Mouse (Mus musculus) MEL (cell line): ENCODE measurements at regions not wholly inside any gene's neighbourhood (a gene's known extent, or its start where the extent isn't known, plus 50 kb on each side); places are given as distances from the start of the nearest gene placed in this dataset.

ENCODE experiments used
- DNase-seq: peaks from one replicate; pipeline ENCODE4 v3.0.0; 2011; ENCODE audit warnings: low read depth, low spot score
- H3K27ac ChIP-seq: 2 replicates; pipeline ENCODE4 v1.5.1; 2012; ENCODE audit warnings: low read depth, mild to moderate bottlenecking, control low read depth, low read length, moderate library complexity; ENCODE audit not compliant: control insufficient read depth
- H3K27me3 ChIP-seq, 2 experiments: fragments of 150-350 bp in 1 of 2; sonication (generic) in 1 of 2; 2 replicates each; pipeline ENCODE4 v1.6.1; 2012; ENCODE audit warnings: low read length in 2 of 2, mild to moderate bottlenecking in 2 of 2, improper control_type of control experiment in 1 of 2, moderate library complexity in 1 of 2; ENCODE audit not compliant: insufficient read depth in 2 of 2, control insufficient read depth in 1 of 2
- H3K36me3 ChIP-seq, 2 experiments: 2 replicates each; pipeline ENCODE4 v1.6.1; 2012 to 2014; ENCODE audit warnings: low read length in 2 of 2, improper control_type of control experiment in 1 of 2, inconsistent platforms in 1 of 2, mild to moderate bottlenecking in 1 of 2; ENCODE audit not compliant: insufficient read depth in 2 of 2, control insufficient read depth in 1 of 2
- H3K4me1 ChIP-seq, 2 experiments: fragments of 150-350 bp in 1 of 2; sonication (generic) in 1 of 2; 2 replicates each; pipeline ENCODE4 v1.6.1; 2012; ENCODE audit warnings: low read length in 2 of 2, improper control_type of control experiment in 1 of 2, mild to moderate bottlenecking in 1 of 2; ENCODE audit not compliant: insufficient read depth in 2 of 2, control insufficient read depth in 1 of 2
- H3K4me3 ChIP-seq, 2 experiments: fragments of 150-350 bp in 1 of 2; sonication (generic) in 1 of 2; 2 replicates each; pipeline ENCODE4 v1.5.1; 2012; ENCODE audit warnings: low read depth in 2 of 2, low read length in 2 of 2, mild to moderate bottlenecking in 2 of 2, moderate library complexity in 2 of 2, control low read depth in 1 of 2, improper control_type of control experiment in 1 of 2; ENCODE audit not compliant: control insufficient read depth in 1 of 2, insufficient read depth in 1 of 2
- H3K79me2 ChIP-seq: 2 replicates; pipeline ENCODE4 v1.6.1; 2012; ENCODE audit warnings: mild to moderate bottlenecking, low read length, moderate library complexity; ENCODE audit not compliant: control insufficient read depth, poor library complexity, insufficient read depth
- H3K9ac ChIP-seq: 2 replicates; pipeline ENCODE4 v1.6.1; 2012; ENCODE audit warnings: low read depth, mild to moderate bottlenecking, control low read depth, low read length, moderate library complexity; ENCODE audit not compliant: control insufficient read depth, poor library complexity, severe bottlenecking
- H3K9me3 ChIP-seq: fragments of 150-350 bp; sonication (generic); replicated peaks from 2 replicates; pipeline ENCODE4 v1.6.1; 2012; ENCODE audit warnings: mild to moderate bottlenecking, low read length, improper control_type of control experiment, moderate library complexity; ENCODE audit not compliant: insufficient read depth
- BHLHE40 ChIP-seq: IDR thresholded peaks from 2 replicates; pipeline ENCODE4 v1.6.1; 2012; ENCODE audit warnings: low read depth, mild to moderate bottlenecking, inconsistent platforms, low read length, improper control_type of control experiment, borderline replicate concordance
- CHD1 ChIP-seq: IDR thresholded peaks from 2 replicates; pipeline ENCODE4 v1.6.1; 2012; ENCODE audit warnings: low read depth, mild to moderate bottlenecking, inconsistent platforms, low read length, improper control_type of control experiment
- CHD2 ChIP-seq: IDR thresholded peaks from 2 replicates; pipeline ENCODE4 v1.6.1; 2011; ENCODE audit warnings: low read length, improper control_type of control experiment
- CTCF ChIP-seq, 3 experiments: IDR thresholded peaks in 2 of 3; conservative IDR thresholded peaks in 1 of 3; 2 replicates each; pipeline ENCODE4 v1.5.1; 2011 to 2012; ENCODE audit warnings: low read length in 3 of 3, low read depth in 2 of 3, mild to moderate bottlenecking in 2 of 3, improper control_type of control experiment in 1 of 3, inconsistent platforms in 1 of 3, mixed read lengths in 1 of 3, moderate library complexity in 1 of 3; ENCODE audit not compliant: control insufficient read depth in 1 of 3, insufficient read depth in 1 of 3, poor library complexity in 1 of 3, severe bottlenecking in 1 of 3
- E2F4 ChIP-seq: IDR thresholded peaks from 2 replicates; pipeline ENCODE4 v1.6.1; 2011; ENCODE audit warnings: low read depth, low read length, improper control_type of control experiment, borderline replicate concordance
- ELF1 ChIP-seq: IDR thresholded peaks from 2 replicates; pipeline ENCODE4 v1.6.1; 2014; ENCODE audit warnings: low read depth, mild to moderate bottlenecking, inconsistent platforms, low read length, improper control_type of control experiment, moderate library complexity
- ETS1 ChIP-seq: IDR thresholded peaks from 2 replicates; pipeline ENCODE4 v1.6.1; 2012; ENCODE audit warnings: low read depth, mild to moderate bottlenecking, inconsistent platforms, low read length, improper control_type of control experiment, moderate library complexity
- GATA1 ChIP-seq: IDR thresholded peaks from 2 replicates; pipeline ENCODE4 v1.6.1; 2011; ENCODE audit warnings: low read depth, low read length, improper control_type of control experiment
- KAT2A ChIP-seq: conservative IDR thresholded peaks from 2 replicates; pipeline ENCODE4 v1.6.1; 2012; ENCODE audit warnings: low read depth, low read length, improper control_type of control experiment, inconsistent platforms
- MAFK ChIP-seq: IDR thresholded peaks from 2 replicates; pipeline ENCODE4 v1.6.1; 2011; ENCODE audit warnings: low read depth, mild to moderate bottlenecking, low read length, improper control_type of control experiment, borderline replicate concordance
- MAX ChIP-seq: IDR thresholded peaks from 2 replicates; pipeline ENCODE4 v1.6.1; 2011; ENCODE audit warnings: low read length, improper control_type of control experiment
- MAZ ChIP-seq: IDR thresholded peaks from 2 replicates; pipeline ENCODE4 v1.6.1; 2012; ENCODE audit warnings: low read depth, mild to moderate bottlenecking, inconsistent platforms, low read length, improper control_type of control experiment
- MXI1 ChIP-seq: IDR thresholded peaks from 2 replicates; pipeline ENCODE4 v1.6.1; 2011; ENCODE audit warnings: mild to moderate bottlenecking, low read depth, low read length, improper control_type of control experiment
- MYB ChIP-seq: IDR thresholded peaks from 2 replicates; pipeline ENCODE4 v1.6.1; 2011; ENCODE audit warnings: mild to moderate bottlenecking, low read depth, low read length, improper control_type of control experiment
- MYC ChIP-seq: IDR thresholded peaks from 2 replicates; pipeline ENCODE4 v1.6.1; 2011; ENCODE audit warnings: low read depth, mild to moderate bottlenecking, low read length, improper control_type of control experiment, moderate library complexity
- NELFE ChIP-seq: IDR thresholded peaks from 2 replicates; pipeline ENCODE4 v1.6.1; 2011; ENCODE audit warnings: low read depth, low read length, improper control_type of control experiment
- NRF1 ChIP-seq: IDR thresholded peaks from 2 replicates; pipeline ENCODE4 v1.6.1; 2014; ENCODE audit warnings: low read depth, mild to moderate bottlenecking, inconsistent platforms, low read length, improper control_type of control experiment, moderate library complexity; ENCODE audit not compliant: poor library complexity, insufficient read depth, severe bottlenecking
- POLR2A ChIP-seq, 2 experiments: IDR thresholded peaks; 2 replicates each; pipeline ENCODE4 v1.6.1; 2011 to 2012; ENCODE audit warnings: low read length in 2 of 2, mild to moderate bottlenecking in 2 of 2, control low read depth in 1 of 2, improper control_type of control experiment in 1 of 2, low read depth in 1 of 2, moderate library complexity in 1 of 2; ENCODE audit not compliant: control insufficient read depth in 1 of 2, insufficient read depth in 1 of 2, poor library complexity in 1 of 2
- RAD21 ChIP-seq: IDR thresholded peaks from 2 replicates; pipeline ENCODE4 v1.6.1; 2011; ENCODE audit warnings: mild to moderate bottlenecking, low read depth, low read length, improper control_type of control experiment
- RCOR1 ChIP-seq: IDR thresholded peaks from 2 replicates; pipeline ENCODE4 v1.6.1; 2012; ENCODE audit warnings: low read depth, mild to moderate bottlenecking, inconsistent platforms, low read length, improper control_type of control experiment
- SMC3 ChIP-seq: IDR thresholded peaks from 2 replicates; pipeline ENCODE4 v1.6.1; 2011; ENCODE audit warnings: low read depth, low read length, improper control_type of control experiment
- TBP ChIP-seq: IDR thresholded peaks from 2 replicates; pipeline ENCODE4 v1.8.0; 2011; ENCODE audit warnings: low read depth, low read length, improper control_type of control experiment
- TCF12 ChIP-seq: IDR thresholded peaks from 2 replicates; pipeline ENCODE4 v1.6.1; 2014; ENCODE audit warnings: low read depth, mild to moderate bottlenecking, inconsistent platforms, low read length, improper control_type of control experiment, moderate library complexity
- UBTF ChIP-seq: IDR thresholded peaks from 2 replicates; pipeline ENCODE4 v1.6.1; 2012; ENCODE audit warnings: low read depth, mild to moderate bottlenecking, inconsistent platforms, low read length, improper control_type of control experiment, moderate library complexity, borderline replicate concordance; ENCODE audit not compliant: insufficient read depth
- USF2 ChIP-seq, 2 experiments: IDR thresholded peaks; 2 replicates each; pipeline ENCODE4 v1.6.1; 2011 to 2012; ENCODE audit warnings: improper control_type of control experiment in 2 of 2, low read length in 2 of 2, borderline replicate concordance in 1 of 2, inconsistent platforms in 1 of 2, low read depth in 1 of 2, mild to moderate bottlenecking in 1 of 2; ENCODE audit not compliant: insufficient read depth in 1 of 2
- ZKSCAN1 ChIP-seq: IDR thresholded peaks from 2 replicates; pipeline ENCODE4 v1.6.1; 2012; ENCODE audit warnings: low read depth, mild to moderate bottlenecking, inconsistent platforms, low read length, improper control_type of control experiment, moderate library complexity
- ZNF384 ChIP-seq: IDR thresholded peaks from 2 replicates; pipeline ENCODE4 v1.6.1; 2012; ENCODE audit warnings: low read depth, mild to moderate bottlenecking, inconsistent platforms, low read length, improper control_type of control experiment

GRCm38 (mm10) chr13:44490935-44491465 lies 238.3 kb upstream of the Jarid2 start:
- no peak for DNase-seq
- no peak for TF ChIP-seq TCF12
- TF ChIP-seq NELFE, result no peak
- TF ChIP-seq ELF1, result no peak
- TF ChIP-seq RAD21, result no peak
- no peak for TF ChIP-seq KAT2A
- TF ChIP-seq POLR2A (IDR thresholded peaks at IDR 0.05; ENCODE audit: control insufficient read depth in 1 of 2, insufficient read depth in 1 of 2, low read depth in 1 of 2, low read length in 2 of 2, poor library complexity in 1 of 2), result no peak
- TF ChIP-seq MXI1, result no peak
- no peak for TF ChIP-seq ZKSCAN1
- TF ChIP-seq NRF1, result no peak
- no peak for TF ChIP-seq MYB
- no peak for TF ChIP-seq MAX
- TF ChIP-seq CHD1, result no peak
- no peak for TF ChIP-seq CTCF (IDR thresholded peaks at IDR 0.05 in 2 of 3, conservative IDR thresholded peaks at IDR 0.05 in 1 of 3; ENCODE audit: control insufficient read depth in 1 of 3, insufficient read depth in 1 of 3, low read depth in 2 of 3, low read length in 3 of 3, poor library complexity in 1 of 3, severe bottlenecking in 1 of 3)
- TF ChIP-seq MYC, result no peak
- no peak for TF ChIP-seq RCOR1
- TF ChIP-seq ETS1, result no peak
- H3K9me3 ChIP-seq, result no peaks in the 10 kb centered on the region

DNA sequence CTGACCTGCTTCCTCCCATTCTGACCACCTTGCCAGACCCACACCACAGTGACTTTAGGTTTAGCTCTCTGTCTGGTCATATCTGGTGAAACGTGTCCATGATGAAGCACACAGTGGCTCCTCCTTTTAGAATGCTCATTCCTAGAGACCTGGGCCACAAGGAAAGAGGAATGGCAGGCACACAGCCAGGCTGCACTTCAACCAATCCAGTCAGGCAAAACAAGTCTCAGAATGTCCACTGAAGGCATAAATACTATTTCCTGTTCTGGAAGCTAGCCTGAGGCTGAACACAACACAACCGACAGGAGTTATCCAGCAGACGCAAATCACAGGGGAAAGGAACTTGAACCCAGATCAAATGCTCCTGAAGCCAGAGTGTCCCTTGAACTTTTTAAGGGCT lies 235.4 kb upstream of the Jarid2 start:
- Histone ChIP-seq H3K79me2 (no peaks in the 10 kb centered on the region), H3K36me3 (no peaks in the 10 kb centered on the region), H3K9me3 (no peaks in the 10 kb centered on the region), H3K4me1 (no peaks in the 10 kb centered on the region), H3K27me3 (no peaks in the 10 kb centered on the region; a peak in 1 of 4 replicates), H3K4me3 (no peak overlapping the region), H3K27ac (no peak overlapping the region), H3K9ac (no peak overlapping the region)
- DNase-seq, result no peak
- TF ChIP-seq SMC3 (no peak), BHLHE40 (no peak), MXI1 (no peak), GATA1 (no peak), ETS1 (no peak), CHD2 (no peak), MAFK (no peak), E2F4 (no peak), UBTF (no peak), ZNF384 (no peak), USF2 (IDR thresholded peaks at IDR 0.05; ENCODE audit: borderline replicate concordance in 1 of 2, insufficient read depth in 1 of 2, low read depth in 1 of 2, low read length in 2 of 2) (no peak), MAZ (no peak), MYB (no peak), TBP (no peak), NRF1 (no peak)

More at GRCm38 (mm10) chr13:44490935-44491465, 238.3 kb upstream of the Jarid2 start:
- H3K4me3 ChIP-seq, result no peak overlapping the region
- no peak overlapping the region for H3K27ac ChIP-seq
- H3K9ac ChIP-seq, result no peak overlapping the region
- no peaks in the 10 kb centered on the region for H3K4me1 ChIP-seq
- H3K36me3 ChIP-seq, result no peaks in the 10 kb centered on the region
- H3K79me2 ChIP-seq, result no peaks in the 10 kb centered on the region
- H3K27me3 ChIP-seq, result peaks cover 0 to 1% of the 10 kb centered on the region in 2 experiments; a peak in 2 of 4 replicates
